In the genomic region with DNA sequence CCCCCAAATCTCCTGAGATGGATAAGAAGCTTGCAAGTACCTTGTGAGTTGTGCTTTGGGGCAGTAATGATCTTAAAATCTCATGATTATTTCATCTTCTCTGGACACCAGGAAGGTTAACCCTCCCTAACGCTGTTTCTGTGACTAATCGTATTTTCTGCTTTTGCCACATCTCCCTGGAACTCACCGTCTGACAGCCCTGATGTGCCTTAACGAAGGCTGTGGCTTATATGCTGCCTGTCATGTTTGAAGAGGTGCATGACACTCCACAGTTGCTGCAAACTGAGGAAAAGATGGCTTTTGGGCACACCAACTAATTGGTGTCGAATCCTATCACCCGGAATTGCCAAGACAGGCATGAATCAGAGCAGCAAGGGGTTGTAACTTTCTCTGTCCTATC, we compare ENCODE assay signal across 18 mouse cellular contexts.
"Had no signal": no experiment of that assay in that cellular context is flagged by ENCODE, and none has a peak within 500 bp of the region (broad histone marks: within the 10 kb centered on the region; RNA-seq: fewer than 3 reads in every experiment).

No protein-coding gene starts in this region.

- H3K36me3 ChIP-seq: liver, embryonic 13.5 days; liver, embryonic 15.5 days; lung, embryonic 15.5 days; midbrain, embryonic 13.5 days; neural tube, embryonic 12.5 days; stomach, embryonic 15.5 days had no signal

- H3K4me2 ChIP-seq: liver, embryonic 11.5 days; liver, embryonic 13.5 days; liver, embryonic 15.5 days; lung, embryonic 15.5 days; midbrain, embryonic 13.5 days; neural tube, embryonic 12.5 days; stomach, embryonic 15.5 days had no signal

- H3K4me3 ChIP-seq: liver, embryonic 13.5 days; liver, embryonic 15.5 days; lung, embryonic 15.5 days; megakaryocyte, embryonic 14.5 days; midbrain, embryonic 13.5 days; neural tube, embryonic 12.5 days; stomach, embryonic 15.5 days had no signal

- H3K9me3 ChIP-seq: liver, embryonic 13.5 days; liver, embryonic 15.5 days; lung, embryonic 15.5 days; midbrain, embryonic 13.5 days; neural tube, embryonic 12.5 days; stomach, embryonic 15.5 days had no signal

- H3K27ac ChIP-seq: liver, embryonic 13.5 days; liver, embryonic 15.5 days; lung, embryonic 15.5 days; macrophage; midbrain, embryonic 13.5 days; neural tube, embryonic 12.5 days; stomach, embryonic 15.5 days; stomach, postnatal 0 days had no signal

- ATAC-seq: liver, postnatal 0 days; lung, postnatal 0 days; midbrain, embryonic 13.5 days had no signal

- H3K9ac ChIP-seq: liver, embryonic 13.5 days; liver, embryonic 15.5 days; liver, postnatal 0 days; lung, embryonic 15.5 days; midbrain, embryonic 13.5 days; neural tube, embryonic 12.5 days; stomach, embryonic 15.5 days had no signal

- H3K4me1 ChIP-seq: liver, embryonic 13.5 days; liver, embryonic 15.5 days; lung, embryonic 15.5 days; megakaryocyte, embryonic 14.5 days; midbrain, embryonic 13.5 days; neural tube, embryonic 12.5 days; stomach, embryonic 15.5 days had no signal

- DNase-seq: liver, embryonic 13.5 days; liver, postnatal 0 days; lung, adult 2 months; lung, postnatal 14 days; lung, postnatal 36 days; right cerebral cortex, postnatal 14 days; thymus, postnatal 14 days; thymus, postnatal 36 days had no signal

- H3K27me3 ChIP-seq: liver, embryonic 13.5 days; liver, embryonic 15.5 days; lung, embryonic 15.5 days; megakaryocyte, embryonic 14.5 days; midbrain, embryonic 13.5 days; neural tube, embryonic 12.5 days; stomach, embryonic 15.5 days had no signal
